Mouse (Mus musculus): Measurements from ENCODE around the gene Cnksr3.

GRCm38 (mm10) chr10:7138049-7138448 lies 74.0 kb downstream of the Cnksr3 start:
- TF ChIP-seq TCF12 (IDR thresholded peaks at IDR 0.05; ENCODE audit: insufficient read depth, poor library complexity, severe bottlenecking) (no peak), CEBPB (IDR thresholded peaks at IDR 0.05; ENCODE audit: insufficient read depth, poor library complexity, severe bottlenecking) (no peak), MYOD1 (IDR thresholded peaks at IDR 0.05; ENCODE audit: control insufficient read depth in 1 of 3, insufficient read length in 2 of 3, low read depth in 2 of 3) (no peak), POLR2A (IDR thresholded peaks at IDR 0.05; ENCODE audit: insufficient read length, low read depth) (no peak), MAX (IDR thresholded peaks at IDR 0.05; ENCODE audit: low read depth) (no peak), E2F4 (IDR thresholded peaks at IDR 0.05; ENCODE audit: insufficient read depth) (no peak), MYOG (IDR thresholded peaks at IDR 0.05; ENCODE audit: control insufficient read depth in 1 of 3, insufficient read depth in 1 of 3, insufficient read length in 2 of 3, low read depth in 2 of 3) (no peak)

Data from myocyte (in vitro differentiated cells).